Mouse (Mus musculus) stomach, postnatal 0 days (tissue): ENCODE results near the gene Fry. TPM values are rescaled to one million over a fixed set of nuclear protein-coding genes. Genes with fewer than 3 reads are reported as not detected.

ENCODE experiments used
- ATAC-seq: fragments of 200-750 bp; cut with Nextera tagmentation; 2 replicates; pipeline ENCODE4 v1.8.0; 2017; ENCODE audit not compliant: low FRiP score, low TSS enrichment
- DNase-seq: peaks from one replicate; pipeline ENCODE4 v3.0.0-alpha.2; 2016; ENCODE audit warnings: low spot score
- H3K27ac ChIP-seq: fragments of 300-500 bp; sonication (generic); replicated peaks from 2 replicates; pipeline ENCODE4 v1.5.1; 2014; ENCODE audit warnings: mild to moderate bottlenecking, control low read depth
- H3K27me3 ChIP-seq: fragments of 300-500 bp; sonication (generic); 2 replicates; pipeline ENCODE4 v1.6.1; 2014; ENCODE audit warnings: low read length; ENCODE audit not compliant: control insufficient read depth, insufficient read depth
- H3K36me3 ChIP-seq: fragments of 300-500 bp; sonication (generic); 2 replicates; pipeline ENCODE4 v1.6.1; 2014; ENCODE audit warnings: low read length, mixed read lengths; ENCODE audit not compliant: control insufficient read depth, insufficient read depth
- H3K4me1 ChIP-seq: fragments of 300-500 bp; sonication (generic); replicated peaks from 2 replicates; pipeline ENCODE4 v1.6.1; 2014; ENCODE audit warnings: antibody characterized with exemption; ENCODE audit not compliant: control insufficient read depth, insufficient read depth
- H3K4me2 ChIP-seq: fragments of 300-500 bp; sonication (generic); replicated peaks from 2 replicates; pipeline ENCODE4 v1.6.1; 2014; ENCODE audit warnings: low read depth, mild to moderate bottlenecking, control low read depth, moderate library complexity
- H3K4me3 ChIP-seq: fragments of 300-500 bp; sonication (generic); 2 replicates; pipeline ENCODE4 v1.5.1; 2014; ENCODE audit warnings: low read depth, low read length, control low read depth
- H3K9ac ChIP-seq: fragments of 300-500 bp; sonication (generic); 2 replicates; pipeline ENCODE4 v1.6.1; 2014; ENCODE audit warnings: mild to moderate bottlenecking, low read length, control low read depth, mixed read lengths
- H3K9me3 ChIP-seq: fragments of 300-500 bp; sonication (generic); 2 replicates; pipeline ENCODE4 v1.6.1; 2016; ENCODE audit warnings: low read length; ENCODE audit not compliant: control insufficient read depth
- CTCF ChIP-seq: IDR thresholded peaks from 2 replicates; pipeline ENCODE4 v1.5.1; 2016; ENCODE audit warnings: antibody characterized with exemption, low read depth, mild to moderate bottlenecking, moderate library complexity
- EP300 ChIP-seq: optimal IDR thresholded peaks from 2 replicates; pipeline ENCODE3; 2016; ENCODE audit warnings: antibody characterized with exemption
- WGBS: fragments of 180-500 bp; shearing (Covaris S2); extraction: QIAGEN DNeasy Blood & Tissue Kit; methylation state at CpG from one replicate; pipeline ENCODE4 v1.1.7; 2014; 5-methylcytosine and 5-hydroxymethylcytosine counted together
- polyA plus RNA-seq: library from polyadenylated mRNA; unstranded; fragments of >200 nt; fragmentation: Nextera tagmentation; extraction: Ambion mirVana; gene quantifications from 2 replicates; pipeline ENCODE4 v1.2.1, GENCODE M21; 2015

Fry gene
- polyA plus RNA-seq, 1 experiment from 2014 or later, result 6.5 TPM

DNA sequence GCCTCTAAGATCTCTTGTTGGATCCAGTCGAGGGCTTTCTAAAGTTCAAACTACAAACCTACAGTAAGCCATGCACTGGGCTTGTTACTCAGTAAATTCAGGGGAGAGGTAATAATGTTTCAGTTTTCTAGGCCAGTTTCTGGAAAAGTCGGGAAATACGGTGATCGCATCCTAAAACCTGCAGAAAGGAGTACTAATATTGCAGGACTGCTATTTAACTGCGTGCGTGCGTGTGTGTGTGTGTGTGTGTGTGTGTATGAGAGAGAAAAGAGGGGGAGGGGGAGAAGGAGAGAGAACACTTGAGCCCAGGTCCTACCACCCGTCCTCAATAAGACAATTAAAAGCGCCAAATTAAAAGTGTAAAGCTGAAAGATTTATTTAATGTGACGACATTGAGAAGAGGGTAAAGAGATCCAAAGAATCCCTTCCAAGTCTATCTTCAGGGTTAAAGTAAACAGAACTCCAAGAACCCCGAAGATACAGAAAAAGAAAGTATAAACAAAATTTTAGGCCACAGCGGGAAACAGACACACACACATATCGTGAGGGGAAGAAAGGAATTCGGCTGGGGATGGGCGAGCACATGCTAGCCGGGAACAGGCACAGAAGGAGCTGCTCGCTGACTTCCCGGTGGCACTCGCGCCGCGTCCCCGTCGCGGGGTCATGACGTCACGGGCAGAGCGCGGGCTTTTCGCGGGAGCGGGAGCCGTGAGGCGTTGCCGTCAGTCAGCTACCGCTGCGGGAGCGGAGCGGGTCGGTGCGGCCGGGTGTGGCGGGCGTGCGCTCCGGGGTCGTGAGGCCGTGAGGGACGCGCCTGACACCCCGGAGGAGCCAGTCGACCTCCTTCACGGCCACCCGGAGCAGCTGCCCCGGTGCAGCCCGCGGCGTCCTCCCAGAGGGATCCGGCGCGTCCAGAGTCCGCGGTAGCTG lies 403.8 kb downstream of the Fry start, which contains the start of gene Brca2:
Brca2 (plus strand) TSS at position 694 of the 930 bp plus-strand sequence.
- peak within 1 kb of the TSS; percentile 69 for H3K4me2 ChIP-seq
- peak within 1 kb of the TSS; percentile 81 for H3K27ac ChIP-seq
- no peaks in the 10 kb centered on the region for H3K27me3 ChIP-seq
- no peaks in the 10 kb centered on the region for H3K9me3 ChIP-seq
- peak; percentile 95 for ATAC-seq
- TF ChIP-seq CTCF (no peak), EP300 (no peak)
- no peaks in the 10 kb centered on the region for H3K4me1 ChIP-seq
- peak within 1 kb of the TSS; percentile 87 for H3K9ac ChIP-seq
- H3K36me3 ChIP-seq, result no peaks in the 10 kb centered on the region
- WGBS, result 4% methylated on average over 63 of the region's 63 CpGs
- peak; percentile 95 for DNase-seq
- H3K4me3 ChIP-seq, result peak within 1 kb of the TSS; percentile 86

DNA sequence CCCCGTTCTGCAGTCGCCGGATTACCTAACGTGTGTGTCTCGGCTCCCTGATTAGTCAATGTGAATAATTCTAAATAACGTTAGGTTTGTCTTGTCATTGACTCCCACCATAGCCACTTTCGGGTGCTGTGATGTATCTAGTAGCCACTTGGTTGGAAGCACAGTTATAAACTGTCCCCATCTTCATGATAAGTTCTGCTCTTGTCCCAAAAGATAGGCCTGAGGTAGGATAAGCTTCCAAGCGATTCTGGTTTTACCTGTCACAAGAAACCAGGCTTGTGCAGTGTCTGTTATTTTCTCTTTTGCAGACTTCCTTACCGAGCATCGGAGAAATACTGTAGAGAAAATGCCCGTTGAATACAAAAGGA lies 404.4 kb downstream of the Fry start:
- ATAC-seq (no peak), DNase-seq (no peak)
- Histone ChIP-seq H3K9ac (peak overlapping the region; percentile 87), H3K27ac (peak overlapping the region; percentile 81), H3K4me1 (no peaks in the 10 kb centered on the region), H3K4me2 (peak overlapping the region; percentile 69), H3K27me3 (no peaks in the 10 kb centered on the region), H3K4me3 (peak overlapping the region; percentile 86), H3K36me3 (no peaks in the 10 kb centered on the region), H3K9me3 (no peaks in the 10 kb centered on the region)
- TF ChIP-seq CTCF (no peak), EP300 (no peak)
- 4% methylated on average over 11 of the region's 11 CpGs for WGBS

DNA sequence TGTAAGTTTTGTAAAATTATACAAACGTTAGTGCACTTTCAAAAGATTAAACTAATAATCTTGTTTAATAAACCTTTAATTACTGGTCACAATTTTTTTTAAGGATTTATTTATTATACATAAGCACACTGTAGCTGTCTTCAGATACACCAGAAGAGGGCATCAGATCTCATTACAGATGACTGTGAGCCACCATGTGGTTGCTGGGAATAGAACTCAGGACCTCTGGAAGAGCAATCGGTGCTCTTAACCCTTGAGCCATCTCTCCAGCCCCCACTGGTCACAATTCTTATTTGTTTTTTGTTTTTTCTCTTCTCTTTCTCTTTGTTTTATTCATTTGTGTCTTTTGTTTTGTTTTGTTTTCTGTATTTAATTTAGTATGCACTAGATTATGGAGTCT lies 406.8 kb downstream of the Fry start:
- TF ChIP-seq CTCF, result peak; percentile 38
- TF ChIP-seq EP300, result no peak
- DNase-seq (no peak), ATAC-seq (no peak)
- Histone ChIP-seq H3K27me3 (no peaks in the 10 kb centered on the region), H3K36me3 (no peaks in the 10 kb centered on the region), H3K4me1 (no peaks in the 10 kb centered on the region), H3K27ac (no peak overlapping the region), H3K4me3 (no peak overlapping the region), H3K4me2 (no peak overlapping the region), H3K9me3 (no peaks in the 10 kb centered on the region), H3K9ac (no peak overlapping the region)
- 78% methylated on average over 2 of the region's 2 CpGs for WGBS

DNA sequence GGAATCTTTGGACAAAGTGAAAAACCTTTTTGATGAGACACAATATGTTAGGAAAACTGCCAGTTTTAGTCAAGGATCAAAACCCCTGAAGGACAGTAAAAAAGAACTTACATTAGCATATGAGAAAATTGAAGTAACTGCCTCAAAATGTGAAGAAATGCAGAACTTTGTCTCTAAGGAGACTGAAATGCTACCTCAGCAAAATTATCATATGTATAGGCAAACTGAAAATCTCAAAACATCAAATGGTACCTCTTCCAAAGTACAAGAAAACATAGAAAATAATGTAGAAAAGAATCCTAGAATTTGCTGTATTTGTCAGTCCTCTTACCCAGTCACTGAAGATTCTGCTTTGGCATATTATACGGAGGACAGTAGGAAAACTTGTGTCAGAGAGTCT lies 422.9 kb downstream of the Fry start:
- no peak overlapping the region for H3K4me3 ChIP-seq
- no peaks in the 10 kb centered on the region for H3K4me1 ChIP-seq
- ATAC-seq, result no peak
- WGBS, result 100% methylated on average over 1 of the region's 1 CpGs
- DNase-seq, result no peak
- H3K27ac ChIP-seq, result no peak overlapping the region
- H3K9ac ChIP-seq, result no peak overlapping the region
- H3K36me3 ChIP-seq, result peaks cover 6% of the 10 kb centered on the region; the same call in 1 of the 2 replicates
- H3K27me3 ChIP-seq, result no peaks in the 10 kb centered on the region
- no peak overlapping the region for H3K4me2 ChIP-seq
- no peaks in the 10 kb centered on the region for H3K9me3 ChIP-seq
- TF ChIP-seq CTCF (no peak), EP300 (no peak)

DNA sequence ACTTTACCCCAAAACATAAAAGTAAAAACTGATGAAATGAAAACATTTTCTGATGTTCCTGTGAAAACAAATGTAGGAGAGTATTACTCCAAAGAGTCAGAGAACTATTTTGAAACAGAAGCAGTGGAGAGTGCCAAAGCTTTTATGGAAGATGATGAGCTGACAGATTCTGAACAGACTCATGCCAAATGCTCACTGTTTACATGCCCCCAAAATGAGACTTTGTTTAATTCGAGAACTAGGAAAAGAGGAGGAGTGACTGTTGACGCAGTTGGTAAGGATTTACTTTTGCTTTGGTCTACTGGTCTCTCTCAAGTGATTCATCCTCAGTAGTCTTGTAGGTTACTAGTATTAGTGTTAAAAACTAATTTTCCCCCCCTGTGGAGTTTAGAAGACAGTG lies 424.7 kb downstream of the Fry start:
- 65% methylated on average over 2 of the region's 2 CpGs for WGBS
- no peak overlapping the region for H3K27ac ChIP-seq
- no peaks in the 10 kb centered on the region for H3K4me1 ChIP-seq
- TF ChIP-seq CTCF (no peak), EP300 (no peak)
- no peak overlapping the region for H3K9ac ChIP-seq
- ATAC-seq (no peak), DNase-seq (no peak)
- H3K4me3 ChIP-seq, result no peak overlapping the region
- no peaks in the 10 kb centered on the region for H3K27me3 ChIP-seq
- no peaks in the 10 kb centered on the region for H3K9me3 ChIP-seq
- no peak overlapping the region for H3K4me2 ChIP-seq
- 0 out of 2 replicates have a peak, but pooled peaks cover 4% of the 10 kb centered on the region for H3K36me3 ChIP-seq

Other genes with a start within 250 kb of the Fry start
- gene Rxfp2, start 100.0 kb upstream of the Fry start, polyA plus RNA-seq, result 0.06 and 0.15 TPM in 2 replicates